Mouse (Mus musculus) right cerebral cortex, adult 18-20 months (tissue): ENCODE data around the gene Tas2r115.
"Not testable (repeated sequence)": the region's sequence is repeated elsewhere in the genome, so short reads cannot be mapped to it uniquely, and the experiment has no call there.

Source experiments
- DNase-seq: peaks from one replicate; pipeline ENCODE4 v3.0.0; 2022; ENCODE audit warnings: mixed read lengths

Gene Tas2r115

DNA sequence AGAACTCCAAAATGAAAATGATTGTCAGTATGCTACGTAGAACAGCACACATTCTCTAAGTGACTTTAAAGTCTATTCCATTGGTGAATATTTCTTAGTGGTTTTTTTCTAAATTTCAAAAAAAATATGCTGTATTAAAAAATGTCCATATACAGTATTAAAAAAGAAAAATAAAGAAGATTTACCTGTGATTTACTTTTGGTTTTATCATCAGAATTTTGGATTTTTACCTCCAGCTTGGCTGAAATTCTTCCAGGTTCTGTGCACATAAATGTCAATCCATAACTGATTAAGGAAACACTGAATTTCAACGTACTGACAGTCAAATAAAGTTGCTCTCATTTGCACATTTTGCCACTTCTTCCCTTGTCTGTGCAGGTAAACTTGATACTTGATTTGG, at the start of gene Tas2r115:
Tas2r115 (minus strand) TSS at position 101 of the 400 bp plus-strand sequence.
- no peak for DNase-seq

DNA sequence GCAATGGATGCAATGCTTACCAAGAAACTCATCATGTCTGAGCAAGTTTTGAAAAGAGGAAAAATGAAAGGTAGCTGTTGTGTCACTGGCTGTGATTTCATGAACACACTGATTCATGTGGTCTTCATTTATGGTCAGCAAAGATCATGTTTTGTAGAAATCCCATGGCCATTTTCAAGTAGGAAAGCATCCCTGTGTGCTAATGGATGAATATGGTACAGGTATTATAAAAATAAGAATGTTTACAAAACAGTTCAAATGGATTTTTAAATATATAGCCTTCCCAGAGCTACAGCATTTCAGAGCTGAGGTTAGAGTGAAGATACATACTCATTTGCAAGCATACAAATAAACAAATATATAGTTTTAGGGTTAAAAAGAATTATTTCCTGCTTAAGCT, 40.2 kb upstream of the Tas2r115 start, which contains the start of gene Tas2r136:
Tas2r136 (minus strand) TSS at position 101 of the 400 bp plus-strand sequence.
- no peak for DNase-seq

DNA sequence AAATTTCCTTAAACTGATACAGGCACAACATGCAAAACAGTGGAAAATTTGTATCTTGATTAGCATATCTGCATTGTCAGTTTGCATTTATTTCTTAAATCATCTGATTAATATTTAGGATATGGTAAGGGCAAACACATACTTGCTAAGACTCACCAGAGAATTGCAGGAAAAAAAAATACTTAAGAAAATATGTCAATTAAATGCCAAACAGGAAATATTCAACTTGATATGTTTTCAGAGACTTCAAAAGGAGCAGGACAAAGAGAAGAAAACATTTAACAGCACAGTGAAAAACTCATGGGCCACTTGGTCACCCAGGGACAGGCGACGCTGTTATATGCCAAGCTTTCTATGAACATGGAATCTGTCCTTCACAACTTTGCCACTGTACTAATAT, 24.0 kb upstream of the Tas2r115 start, which contains the start of gene Tas2r102:
Tas2r102 (plus strand) TSS at position 301 of the 400 bp plus-strand sequence.
- DNase-seq, result no peak

DNA sequence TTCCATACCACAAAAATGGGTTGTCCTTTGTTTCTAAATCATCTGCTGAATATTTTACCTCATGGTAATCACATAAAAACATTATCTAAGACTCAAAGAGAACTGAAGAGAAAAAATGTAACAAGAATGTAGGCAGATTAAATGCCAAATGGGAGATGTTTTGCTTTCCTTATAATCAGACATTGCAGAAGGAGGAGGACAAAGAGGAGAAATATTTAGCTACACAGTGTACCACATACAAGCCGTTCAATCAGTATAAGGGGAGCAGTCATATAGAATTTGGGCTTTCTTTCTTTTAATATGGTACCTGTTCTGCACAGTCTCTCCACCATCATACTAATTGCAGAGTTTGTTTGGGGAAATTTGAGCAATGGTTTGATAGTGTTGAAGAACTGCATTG, 16.6 kb upstream of the Tas2r115 start, which contains the start of gene Tas2r124:
Tas2r124 (plus strand) TSS at position 301 of the 400 bp plus-strand sequence.
- no peak for DNase-seq

DNA sequence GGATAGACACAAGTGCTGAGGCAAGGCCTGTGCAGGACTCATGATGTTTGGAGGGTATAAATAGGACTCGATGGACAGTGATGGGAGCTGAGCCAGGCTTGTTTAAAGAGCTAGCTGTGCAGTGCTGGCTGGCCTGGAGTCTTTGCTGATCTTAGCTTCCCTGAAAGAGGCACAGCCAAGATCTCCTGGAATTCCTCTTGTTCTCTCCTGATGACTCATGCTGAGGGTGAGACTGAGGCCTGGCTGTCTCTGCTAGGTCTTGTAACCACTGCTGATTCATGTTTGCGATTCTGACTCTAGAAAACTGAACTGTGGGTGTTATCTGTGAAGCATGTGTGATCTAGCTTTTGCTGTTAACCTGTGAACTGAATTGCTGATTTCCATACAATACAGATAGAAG, 12.4 kb upstream of the Tas2r115 start:
- peak; percentile 43 for DNase-seq

DNA sequence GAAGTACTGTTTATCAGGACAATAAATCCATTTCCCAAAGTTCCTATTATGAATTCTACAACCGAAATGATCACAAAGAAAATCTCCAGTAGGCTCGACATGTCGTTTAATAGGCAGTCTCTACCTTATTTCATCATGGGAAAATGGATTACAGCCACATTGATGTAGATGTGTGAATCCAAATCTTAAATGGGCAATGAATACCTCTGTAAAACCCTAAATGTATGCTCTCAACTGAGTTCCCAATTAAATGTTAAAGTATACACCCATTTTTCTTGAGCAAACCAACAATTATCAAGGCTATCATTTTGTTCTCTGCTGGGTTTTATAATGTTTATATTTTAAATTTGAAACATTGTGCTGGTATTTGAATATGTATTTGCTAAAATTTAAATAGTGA, 26.0 kb downstream of the Tas2r115 start, which contains the start of gene Tas2r122:
Tas2r122 (minus strand) TSS at position 101 of the 400 bp plus-strand sequence.
- no peak for DNase-seq

DNA sequence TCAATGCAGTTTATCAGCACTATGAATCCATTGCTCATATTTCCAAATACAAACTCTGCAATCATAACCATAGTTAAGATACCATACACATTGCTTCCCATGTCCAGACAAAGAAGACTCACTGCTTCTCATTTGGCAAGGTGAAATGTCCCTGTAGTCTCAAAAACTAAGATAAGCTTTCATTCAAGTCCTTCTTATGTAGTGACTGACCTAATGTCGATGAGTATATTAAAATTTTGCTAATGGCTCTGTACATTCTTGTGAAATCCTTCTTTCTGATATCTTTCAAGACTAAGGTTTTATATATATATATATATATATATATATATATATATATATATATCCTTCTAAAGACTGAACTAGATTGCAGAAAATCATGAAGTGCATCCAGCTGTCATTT, 36.9 kb downstream of the Tas2r115 start, which contains the start of gene Tas2r121:
Tas2r121 (minus strand) TSS at position 101 of the 400 bp plus-strand sequence.
- no peak for DNase-seq

DNA sequence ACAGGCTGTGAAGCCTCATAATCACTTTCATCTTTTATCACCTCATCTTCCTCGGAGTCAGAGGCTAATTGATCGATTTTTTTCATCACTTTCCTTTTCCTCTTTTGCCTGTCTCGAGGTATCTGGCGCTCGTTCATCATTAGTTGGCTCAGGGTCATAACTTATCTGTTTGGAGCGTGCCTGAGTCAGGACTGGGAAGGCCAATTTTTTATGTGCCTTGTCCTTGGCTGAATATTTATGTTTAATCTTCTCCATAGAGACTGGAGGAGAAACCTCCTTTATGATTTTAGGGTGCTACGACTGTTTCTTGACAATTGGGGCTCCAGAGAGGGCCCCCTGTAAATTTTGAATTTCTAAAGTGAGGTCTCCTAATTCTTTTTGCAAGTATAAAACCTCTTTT, 46.2 kb downstream of the Tas2r115 start:
- DNase-seq, result not testable (repeated sequence)
